Mouse (Mus musculus) kidney, adult 2 months (tissue): Measurements from ENCODE around the gene Flrt2. TPM values are rescaled to one million over a fixed set of nuclear protein-coding genes. Genes with fewer than 3 reads are reported as not detected.

Experiments
- DNase-seq: peaks from one replicate; pipeline ENCODE4 v3.0.0; 2021
- H3K27ac ChIP-seq: fragments of 200-500 bp; 2 replicates; pipeline ENCODE4 v1.5.1; 2012; ENCODE audit warnings: low read depth, low read length, control low read depth, inconsistent platforms; ENCODE audit not compliant: insufficient read depth
- H3K27me3 ChIP-seq: fragments of 200-500 bp; replicated peaks from 2 replicates; pipeline ENCODE4 v1.6.1; 2012; ENCODE audit warnings: mild to moderate bottlenecking, moderate library complexity, low read length, inconsistent platforms; ENCODE audit not compliant: control insufficient read depth, insufficient read depth
- H3K36me3 ChIP-seq: fragments of 200-500 bp; 2 replicates; pipeline ENCODE4 v1.6.1; 2012; ENCODE audit warnings: mild to moderate bottlenecking, moderate library complexity, low read length, inconsistent platforms; ENCODE audit not compliant: control insufficient read depth, insufficient read depth
- H3K4me1 ChIP-seq: fragments of 200-500 bp; 2 replicates; pipeline ENCODE4 v1.6.1; 2011; ENCODE audit warnings: low read length; ENCODE audit not compliant: control insufficient read depth, insufficient read depth
- H3K4me3 ChIP-seq: fragments of 200-500 bp; 2 replicates; pipeline ENCODE4 v1.5.1; 2011; ENCODE audit warnings: mild to moderate bottlenecking, low read depth, low read length, control low read depth; ENCODE audit not compliant: insufficient read depth
- CTCF ChIP-seq: fragments of 200-500 bp; conservative IDR thresholded peaks from 2 replicates; pipeline ENCODE4 v1.5.1; 2011; ENCODE audit warnings: low read depth, mild to moderate bottlenecking, control low read depth, low read length, moderate library complexity, mixed read lengths; ENCODE audit not compliant: insufficient read depth, insufficient read length
- POLR2A ChIP-seq: fragments of 200-500 bp; IDR thresholded peaks from one replicate; pipeline ENCODE4 v1.6.1; 2011; ENCODE audit warnings: low read depth, low read length, control low read depth
- WGBS: fragments of 180-500 bp; shearing (Covaris S2); methylation state at CpG from one replicate; pipeline ENCODE4 v1.1.7; 2018; 5-methylcytosine and 5-hydroxymethylcytosine counted together
- polyA plus RNA-seq: library from polyadenylated mRNA; depleted of rRNA; stranded (reverse); fragments of >200 nt; gene quantifications from 2 replicates; pipeline ENCODE4 v1.2.3, GENCODE M21; 2012

The Flrt2 gene
- polyA plus RNA-seq, 1 experiment = 2.0 TPM

DNA sequence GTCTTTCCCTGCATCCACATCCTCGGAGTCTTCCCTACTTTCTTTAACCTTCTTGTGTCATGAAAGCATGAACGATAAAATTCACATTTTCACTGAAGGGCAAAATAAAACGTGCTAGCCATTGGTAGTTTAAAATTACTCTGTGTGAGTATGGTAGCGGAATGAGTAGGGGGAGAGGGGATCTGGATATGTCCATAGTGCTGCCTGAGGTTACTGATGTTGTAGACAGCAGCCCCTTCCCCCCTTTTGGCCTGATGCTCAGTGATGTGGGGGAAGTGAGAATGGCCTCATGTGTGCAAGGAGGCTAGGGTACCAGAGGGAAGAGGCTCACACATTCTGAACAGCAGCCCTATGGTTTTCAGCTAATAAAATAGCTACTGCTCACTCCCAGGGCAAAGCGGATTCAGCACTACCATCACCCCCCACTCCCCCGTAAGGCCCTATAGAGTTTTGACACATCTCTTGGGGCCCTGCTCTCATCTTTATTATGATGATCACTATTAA is 4.5 kb downstream of the Flrt2 start:
- H3K27me3 ChIP-seq = no peaks in the 10 kb centered on the region
- no peak overlapping the region for H3K27ac ChIP-seq
- DNase-seq = no peak
- TF ChIP-seq CTCF = no peak
- no peaks in the 10 kb centered on the region for H3K4me1 ChIP-seq
- peak overlapping the region; percentile 70; the same call in 1 of the 2 replicates for H3K4me3 ChIP-seq
- 32% methylated on average over 6 of the region's 6 CpGs for WGBS
- H3K36me3 ChIP-seq = no peaks in the 10 kb centered on the region

DNA sequence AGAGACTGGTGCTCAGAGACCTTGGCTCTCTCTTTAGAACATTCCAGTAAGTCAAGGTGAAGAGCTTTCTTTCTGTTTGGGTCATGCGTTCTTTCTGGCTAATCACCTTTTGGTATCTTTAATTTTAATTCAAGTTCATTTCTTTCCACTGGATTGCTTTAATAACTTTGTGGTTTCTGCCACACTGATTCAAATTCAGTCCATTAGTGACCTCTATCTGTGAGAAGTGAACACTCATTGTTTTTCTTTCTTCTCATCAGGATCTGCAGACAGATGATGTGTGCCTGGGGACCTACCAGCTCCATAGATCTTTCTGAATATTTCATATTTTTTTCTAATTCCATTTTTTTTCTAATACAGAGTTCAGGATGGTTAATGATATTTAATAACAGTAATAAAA is 6.5 kb downstream of the Flrt2 start:
- Histone ChIP-seq H3K36me3 (no peaks in the 10 kb centered on the region), H3K27me3 (no peaks in the 10 kb centered on the region), H3K4me3 (no peak overlapping the region), H3K27ac (no peak overlapping the region), H3K4me1 (no peaks in the 10 kb centered on the region)
- no peak for DNase-seq
- TF ChIP-seq CTCF (0 out of 2 replicates have a peak, but pooled peaks have one; percentile 1), POLR2A (no peak)
- WGBS = 33% methylated on average over 1 of the region's 1 CpGs

DNA sequence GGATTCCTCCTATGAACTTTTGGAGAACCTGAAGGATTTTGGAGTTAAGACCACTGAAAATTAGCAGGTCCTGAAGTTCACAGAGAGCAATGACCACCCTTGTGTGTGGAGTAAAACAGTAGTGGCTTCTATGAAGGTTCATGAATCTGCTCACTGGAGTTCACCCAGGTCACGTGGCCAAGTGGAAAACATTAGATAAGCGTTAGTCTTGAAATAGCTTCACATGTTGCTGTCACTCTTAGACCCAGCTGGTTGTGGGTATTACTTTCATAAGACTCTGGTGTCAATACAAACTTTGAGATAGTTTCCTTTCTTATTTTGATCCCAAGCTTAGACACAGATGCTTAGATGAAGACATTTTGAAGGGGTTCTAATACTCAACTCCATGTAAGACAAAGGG is 8.7 kb downstream of the Flrt2 start:
- Histone ChIP-seq H3K4me3 (no peak overlapping the region), H3K27ac (no peak overlapping the region), H3K36me3 (no peaks in the 10 kb centered on the region), H3K4me1 (no peaks in the 10 kb centered on the region), H3K27me3 (no peaks in the 10 kb centered on the region)
- TF ChIP-seq CTCF (no peak), POLR2A (no peak)
- DNase-seq = no peak
- 54% methylated on average over 2 of the region's 2 CpGs for WGBS

DNA sequence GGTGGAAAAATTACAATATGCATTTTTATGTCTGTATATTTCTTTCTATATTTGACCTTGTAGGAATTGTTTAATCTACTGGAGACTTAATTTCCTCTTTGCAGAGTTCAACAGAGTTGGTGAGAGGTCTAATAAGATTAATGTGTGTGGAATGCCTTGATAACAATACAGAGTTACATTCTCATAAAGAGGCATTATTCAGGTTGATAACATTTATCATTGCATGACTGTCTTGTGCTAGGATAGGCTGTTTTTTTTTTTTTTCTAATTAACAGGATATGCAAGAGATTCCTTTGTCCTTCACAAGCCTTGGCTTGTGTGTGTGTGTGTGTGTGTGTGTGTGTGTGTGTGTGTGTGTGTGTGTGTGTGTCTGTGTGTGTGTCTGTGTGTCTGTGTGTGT is 9.6 kb downstream of the Flrt2 start:
- no peak overlapping the region for H3K4me3 ChIP-seq
- DNase-seq = no peak
- H3K4me1 ChIP-seq = no peaks in the 10 kb centered on the region
- TF ChIP-seq CTCF (no peak), POLR2A (no peak)
- H3K27ac ChIP-seq = no peak overlapping the region
- H3K27me3 ChIP-seq = no peaks in the 10 kb centered on the region
- H3K36me3 ChIP-seq = no peaks in the 10 kb centered on the region

DNA sequence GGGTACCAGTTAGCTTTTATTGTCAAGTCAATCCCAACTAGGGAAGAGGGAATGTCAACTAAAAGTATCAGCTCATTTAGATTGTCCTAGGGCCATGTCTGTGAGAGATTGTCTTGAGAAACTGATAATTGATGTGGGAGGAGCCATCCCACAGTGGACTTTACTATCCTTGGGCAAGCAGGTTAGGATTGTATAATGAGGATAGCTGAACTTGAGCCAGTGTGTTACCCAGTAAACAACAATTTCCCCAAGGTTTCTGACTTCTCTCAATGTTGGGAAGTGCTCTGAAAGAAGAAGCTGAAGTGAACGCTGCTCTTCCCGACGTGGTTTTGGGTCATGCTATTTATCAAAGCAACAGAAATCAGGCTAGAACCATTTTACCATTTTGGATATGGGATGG is 13.0 kb downstream of the Flrt2 start:
- no peaks in the 10 kb centered on the region for H3K4me1 ChIP-seq
- no peaks in the 10 kb centered on the region for H3K27me3 ChIP-seq
- H3K36me3 ChIP-seq = no peaks in the 10 kb centered on the region
- no peak overlapping the region for H3K27ac ChIP-seq
- H3K4me3 ChIP-seq = no peak overlapping the region
- TF ChIP-seq CTCF = no peak
- no peak for TF ChIP-seq POLR2A
- DNase-seq = peak; percentile 55
- WGBS = 94% methylated on average over 3 of the region's 3 CpGs

DNA sequence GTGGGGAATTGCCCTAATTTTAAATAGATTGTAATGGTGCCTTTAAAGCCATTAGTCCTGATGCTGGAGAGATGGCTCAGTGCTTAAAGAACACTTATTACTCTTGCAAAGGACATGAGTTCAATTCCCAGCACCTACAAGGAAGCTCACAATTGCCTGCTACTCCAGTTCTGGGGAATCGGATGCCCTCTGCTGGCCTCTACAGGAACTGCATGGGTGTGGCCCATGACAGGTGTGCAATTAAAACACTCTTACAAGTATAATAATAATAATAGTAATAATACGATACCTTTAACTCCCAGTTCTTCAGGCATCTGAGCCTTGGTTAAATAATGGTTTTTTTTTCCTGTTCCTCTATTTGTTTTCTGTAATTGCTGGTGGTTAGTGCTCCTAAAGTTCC is 31.2 kb downstream of the Flrt2 start:
- Histone ChIP-seq H3K27ac (no peak overlapping the region), H3K4me1 (no peaks in the 10 kb centered on the region), H3K36me3 (no peaks in the 10 kb centered on the region), H3K4me3 (no peak overlapping the region), H3K27me3 (no peaks in the 10 kb centered on the region)
- 99% methylated on average over 2 of the region's 2 CpGs for WGBS
- no peak for TF ChIP-seq POLR2A
- TF ChIP-seq CTCF = 0 out of 2 replicates have a peak, but pooled peaks have one; percentile 14
- no peak for DNase-seq

DNA sequence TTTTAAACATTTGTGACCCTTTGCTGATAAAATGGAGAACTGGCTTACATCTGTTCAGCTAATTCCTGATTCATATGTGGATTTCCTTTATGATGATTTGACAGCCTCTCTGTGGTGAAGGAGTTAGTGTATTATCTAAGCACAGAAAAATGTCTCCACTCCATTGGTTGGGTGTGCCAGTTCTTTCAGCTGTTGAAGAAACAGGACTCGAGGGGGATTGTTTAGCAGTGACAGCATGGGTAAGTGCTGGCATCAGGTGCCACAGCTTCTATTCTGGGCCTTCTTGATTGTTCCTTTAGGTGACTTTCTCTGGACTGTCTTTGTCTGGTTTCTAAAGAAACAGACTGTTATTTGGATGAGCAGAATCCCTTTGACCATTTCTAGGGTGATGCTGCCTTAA is 42.0 kb downstream of the Flrt2 start:
- no peaks in the 10 kb centered on the region for H3K4me1 ChIP-seq
- no peaks in the 10 kb centered on the region for H3K36me3 ChIP-seq
- H3K27ac ChIP-seq = no peak overlapping the region
- TF ChIP-seq POLR2A = no peak
- no peak for TF ChIP-seq CTCF
- no peaks in the 10 kb centered on the region for H3K27me3 ChIP-seq
- no peak for DNase-seq
- WGBS = 64% methylated on average over 1 of the region's 1 CpGs
- H3K4me3 ChIP-seq = no peak overlapping the region

DNA sequence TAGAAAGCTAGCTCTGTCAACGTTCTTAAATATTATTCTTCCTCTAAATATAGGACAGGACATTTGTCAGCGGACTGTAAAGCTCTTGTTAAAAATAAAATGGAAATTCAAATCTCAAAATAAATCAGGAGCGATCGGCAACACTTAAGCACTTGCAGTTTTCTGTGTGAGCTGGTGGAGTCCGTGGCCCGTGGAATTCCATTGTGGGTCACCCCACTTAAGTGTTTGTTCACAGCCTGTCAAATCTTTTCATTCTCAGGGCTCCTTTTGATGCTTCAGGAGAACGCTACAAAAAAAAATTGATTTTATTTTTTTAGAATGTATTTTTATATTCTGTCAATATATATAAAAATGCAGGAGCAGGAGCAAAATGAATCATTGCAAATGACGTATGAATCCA is 45.5 kb downstream of the Flrt2 start:
- Histone ChIP-seq H3K27me3 (no peaks in the 10 kb centered on the region), H3K27ac (no peak overlapping the region), H3K36me3 (no peaks in the 10 kb centered on the region), H3K4me3 (no peak overlapping the region), H3K4me1 (no peaks in the 10 kb centered on the region)
- no peak for DNase-seq
- 46% methylated on average over 8 of the region's 8 CpGs for WGBS
- no peak for TF ChIP-seq CTCF
- TF ChIP-seq POLR2A = no peak
